Mouse (Mus musculus) thymus, adult 2 months (tissue): ENCODE measurements around the gene Mrps7. TPM values are rescaled to one million over a fixed set of nuclear protein-coding genes. Genes with fewer than 3 reads are reported as not detected.

Experiments
- DNase-seq: peaks from one replicate; pipeline ENCODE4 v3.0.0; 2021
- H3K27ac ChIP-seq: fragments of 200-500 bp; 2 replicates; pipeline ENCODE4 v1.5.1; 2012; ENCODE audit warnings: low read length, control low read depth; ENCODE audit not compliant: control insufficient read depth, insufficient read depth
- H3K27me3 ChIP-seq: fragments of 200-500 bp; 2 replicates; pipeline ENCODE4 v1.6.1; 2012; ENCODE audit warnings: mild to moderate bottlenecking, low read length, moderate library complexity, mixed read lengths; ENCODE audit not compliant: control insufficient read depth, insufficient read depth
- H3K36me3 ChIP-seq: fragments of 200-500 bp; 2 replicates; pipeline ENCODE4 v1.6.1; 2012; ENCODE audit warnings: mild to moderate bottlenecking, low read length, moderate library complexity; ENCODE audit not compliant: control insufficient read depth, insufficient read depth
- H3K4me1 ChIP-seq: fragments of 200-500 bp; replicated peaks from 2 replicates; pipeline ENCODE4 v1.6.1; 2012; ENCODE audit warnings: low read length; ENCODE audit not compliant: control insufficient read depth, insufficient read depth
- H3K4me3 ChIP-seq: fragments of 200-500 bp; 2 replicates; pipeline ENCODE4 v1.5.1; 2012; ENCODE audit warnings: mild to moderate bottlenecking, low read length, control low read depth, moderate library complexity; ENCODE audit not compliant: control insufficient read depth, insufficient read depth
- CTCF ChIP-seq: fragments of 200-500 bp; IDR thresholded peaks from 2 replicates; pipeline ENCODE4 v1.5.1; 2012; ENCODE audit warnings: mild to moderate bottlenecking, control low read depth, low read length, moderate library complexity, borderline replicate concordance; ENCODE audit not compliant: control insufficient read depth, poor library complexity, insufficient read depth; ENCODE audit errors: extremely low read depth
- POLR2A ChIP-seq: fragments of 200-500 bp; IDR thresholded peaks from 2 replicates; pipeline ENCODE4 v1.6.1; 2012; ENCODE audit warnings: mild to moderate bottlenecking, low read length, control low read depth, moderate library complexity; ENCODE audit not compliant: control insufficient read depth, poor library complexity, insufficient read depth; ENCODE audit errors: extremely low read depth
- WGBS: fragments of 180-500 bp; shearing (Covaris S2); methylation state at CpG from one replicate; pipeline ENCODE4 v1.1.7; 2018; 5-methylcytosine and 5-hydroxymethylcytosine counted together
- polyA plus RNA-seq: library from polyadenylated mRNA; depleted of rRNA; stranded (reverse); fragments of >200 nt; gene quantifications from 2 replicates; pipeline ENCODE4 v1.2.3, GENCODE M21; 2012

Gene Mrps7
- polyA plus RNA-seq, 1 experiment = 25.0 TPM

DNA sequence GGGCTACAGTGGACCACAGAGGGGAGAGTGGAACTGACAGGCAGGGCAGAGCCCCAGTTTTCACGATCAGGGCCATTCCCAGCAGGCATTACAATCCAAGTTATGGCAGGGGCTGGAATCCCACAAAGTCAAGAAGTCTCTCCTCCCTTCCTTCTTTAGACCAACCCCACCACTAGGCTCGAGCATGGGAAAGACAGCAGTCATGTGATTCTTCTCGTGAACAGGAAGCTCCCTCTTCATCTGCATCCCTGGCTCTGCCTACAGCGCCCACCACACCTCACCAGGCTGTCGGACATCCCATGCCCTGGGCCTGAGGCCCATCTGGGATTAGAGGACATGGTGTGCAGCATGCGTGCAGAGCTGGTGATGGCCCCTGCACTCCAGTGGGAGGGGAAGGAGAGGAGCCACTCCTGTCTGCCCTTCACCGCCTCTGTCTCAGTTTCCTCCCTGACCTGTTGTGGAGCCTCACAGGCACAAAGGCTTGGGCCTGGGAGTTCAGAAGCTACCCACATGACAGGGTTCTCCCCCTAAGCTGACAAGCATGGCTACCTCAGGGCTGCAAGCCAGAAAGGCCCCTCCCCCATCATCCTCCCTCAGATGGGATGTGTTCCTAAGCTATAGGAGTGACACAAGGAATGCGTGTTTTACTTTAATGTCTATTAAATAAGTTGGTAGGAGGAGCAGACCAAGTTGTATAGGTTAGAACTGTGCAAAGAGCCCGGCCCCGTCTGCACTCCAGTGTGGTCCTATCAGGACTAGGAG is 10.8 kb downstream of the Mrps7 start:
- 86% methylated on average over 10 of the region's 10 CpGs for WGBS

DNA sequence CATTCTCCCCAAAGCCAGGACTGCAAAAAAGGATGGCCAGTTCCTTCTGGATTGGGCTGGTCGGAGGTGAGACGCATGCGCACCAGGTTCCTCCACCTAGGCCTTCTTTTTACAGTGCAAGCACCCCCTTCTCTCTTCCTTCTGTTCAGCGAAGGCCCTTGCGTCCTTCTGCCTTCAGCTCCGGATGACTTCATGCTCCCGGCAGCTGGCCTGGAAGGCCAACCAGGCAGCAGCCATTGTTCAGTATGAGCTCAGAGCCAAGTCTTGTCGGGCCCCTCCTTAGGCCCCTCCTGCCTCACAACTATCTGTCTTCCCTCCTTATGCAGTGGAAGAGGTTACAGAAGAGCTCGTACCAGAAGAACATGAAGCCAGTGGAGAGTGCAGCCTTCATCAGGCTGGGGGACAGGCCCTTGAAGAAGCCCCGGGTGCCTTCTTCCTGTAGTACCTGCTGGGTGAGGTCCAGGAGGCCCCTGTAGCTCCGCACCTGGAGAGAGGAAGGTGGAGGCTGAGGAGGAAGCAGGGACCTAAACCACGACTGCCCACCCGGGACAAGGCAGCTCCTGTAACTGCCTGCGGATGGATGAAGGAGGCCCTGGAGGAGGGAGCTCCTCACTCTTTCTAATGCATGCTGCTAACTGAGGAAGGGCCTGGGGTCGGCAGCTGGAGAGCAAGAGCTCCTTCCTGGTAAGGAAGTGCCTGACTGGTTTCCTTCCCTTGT is 11.5 kb downstream of the Mrps7 start:
- no peak for DNase-seq
- no peak overlapping the region for H3K4me3 ChIP-seq
- H3K36me3 ChIP-seq = peaks cover 5% of the 10 kb centered on the region; the same call in 1 of the 2 replicates
- no peaks in the 10 kb centered on the region for H3K27me3 ChIP-seq
- TF ChIP-seq POLR2A (no peak), CTCF (no peak)
- no peak overlapping the region for H3K27ac ChIP-seq
- WGBS = 93% methylated on average over 15 of the region's 15 CpGs
- peaks cover 17% of the 10 kb centered on the region for H3K4me1 ChIP-seq

More for the DNA sequence above, 10.8 kb downstream of the Mrps7 start:
- H3K4me1 ChIP-seq = peaks cover 17% of the 10 kb centered on the region
- DNase-seq = no peak
- H3K27me3 ChIP-seq = no peaks in the 10 kb centered on the region
- no peak overlapping the region for H3K27ac ChIP-seq
- TF ChIP-seq POLR2A (no peak), CTCF (no peak)
- H3K4me3 ChIP-seq = no peak overlapping the region
- H3K36me3 ChIP-seq = no peaks in the 10 kb centered on the region; the same call in 1 of the 2 replicates

DNA sequence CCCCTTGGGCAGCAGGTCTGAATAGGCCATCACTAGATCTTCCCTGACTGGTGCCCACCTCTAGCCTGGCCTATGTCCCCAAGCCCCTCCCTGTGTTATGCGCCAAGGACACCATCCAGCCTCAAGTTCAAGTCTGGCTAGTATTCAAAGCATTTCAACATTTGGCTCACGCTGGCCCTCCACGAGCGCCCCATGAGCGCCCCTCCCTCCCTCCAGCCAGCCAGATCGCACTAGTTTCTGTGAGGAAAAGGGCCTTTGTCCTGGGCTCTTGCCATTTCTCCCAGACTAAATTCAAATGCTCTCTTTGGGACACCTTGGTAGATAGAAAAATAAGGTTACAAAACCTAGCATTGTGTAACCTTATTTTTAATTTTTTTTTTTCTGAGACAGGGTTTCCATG is 12.2 kb downstream of the Mrps7 start:
- no peak for DNase-seq
- peaks cover 10% of the 10 kb centered on the region; the same call in 1 of the 2 replicates for H3K36me3 ChIP-seq
- H3K4me3 ChIP-seq = no peak overlapping the region
- H3K4me1 ChIP-seq = peaks cover 17% of the 10 kb centered on the region
- no peaks in the 10 kb centered on the region for H3K27me3 ChIP-seq
- TF ChIP-seq POLR2A (no peak), CTCF (no peak)
- WGBS = 95% methylated on average over 6 of the region's 6 CpGs
- no peak overlapping the region for H3K27ac ChIP-seq

DNA sequence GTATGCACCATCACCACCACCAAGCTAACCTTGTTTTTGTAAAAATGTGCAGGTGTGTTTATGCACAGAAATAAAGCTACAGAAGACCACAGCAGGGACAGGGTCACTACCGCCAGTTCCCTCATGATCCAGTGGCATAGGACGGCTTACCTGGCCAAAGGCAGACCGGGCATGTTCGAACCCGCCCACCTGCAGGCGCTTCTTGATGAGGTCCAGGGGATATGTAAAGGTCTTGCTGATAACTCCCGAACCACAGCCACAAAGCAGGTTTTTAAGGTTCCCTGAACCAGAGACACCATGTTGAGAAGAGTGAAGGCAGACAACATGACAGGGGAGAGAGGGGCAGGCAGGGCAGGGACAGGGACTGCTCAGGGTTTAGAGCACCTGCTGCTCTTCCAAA is 12.6 kb downstream of the Mrps7 start:
- TF ChIP-seq CTCF (no peak), POLR2A (no peak)
- H3K27me3 ChIP-seq = no peaks in the 10 kb centered on the region
- WGBS = 93% methylated on average over 7 of the region's 7 CpGs
- H3K27ac ChIP-seq = no peak overlapping the region
- H3K4me1 ChIP-seq = peaks cover 17% of the 10 kb centered on the region
- H3K36me3 ChIP-seq = peaks cover 10% of the 10 kb centered on the region; the same call in 1 of the 2 replicates
- H3K4me3 ChIP-seq = no peak overlapping the region
- no peak for DNase-seq

DNA sequence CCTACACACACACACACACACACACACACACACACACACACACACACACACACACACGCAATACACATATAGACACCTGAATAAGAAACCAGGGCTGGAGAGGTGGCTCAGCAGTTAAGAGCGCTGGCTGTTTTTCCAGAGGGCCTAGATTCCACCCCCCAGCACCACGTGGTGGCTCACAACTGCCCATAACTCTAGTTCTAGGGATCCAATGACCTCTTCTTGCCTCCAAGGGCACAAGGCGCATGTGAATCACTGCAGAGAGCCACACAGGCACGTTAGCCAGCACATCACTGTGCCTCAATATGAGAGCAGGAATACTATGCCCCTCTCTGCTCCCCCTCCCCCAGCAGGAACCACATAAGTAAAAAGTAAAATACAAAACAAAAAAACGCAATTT is 13.2 kb downstream of the Mrps7 start:
- Histone ChIP-seq H3K27ac (no peak overlapping the region), H3K27me3 (no peaks in the 10 kb centered on the region), H3K4me1 (peaks cover 13% of the 10 kb centered on the region), H3K36me3 (peaks cover 10% of the 10 kb centered on the region; the same call in 1 of the 2 replicates), H3K4me3 (no peak overlapping the region)
- DNase-seq = no peak
- 96% methylated on average over 6 of the region's 6 CpGs for WGBS
- TF ChIP-seq CTCF (no peak), POLR2A (no peak)

DNA sequence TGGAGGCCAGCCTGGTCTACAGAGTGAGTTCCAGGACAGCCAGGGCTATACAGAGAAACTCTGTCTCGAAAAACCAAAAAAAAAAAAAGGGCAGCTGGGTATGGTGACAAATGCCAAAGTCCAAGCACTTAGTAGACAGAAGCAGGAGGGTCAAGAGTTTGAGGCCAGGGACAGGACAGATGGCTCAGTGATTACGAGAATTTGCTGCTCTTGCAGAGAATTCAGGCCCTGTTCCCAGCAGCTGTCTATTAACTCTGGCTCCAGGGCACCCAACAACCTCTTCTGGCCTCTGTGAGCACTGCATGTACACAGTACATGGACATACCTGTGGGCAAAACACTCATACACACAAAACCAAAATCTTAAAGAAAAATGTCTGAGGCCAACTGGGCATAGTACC is 14.3 kb downstream of the Mrps7 start:
- DNase-seq = no peak
- Histone ChIP-seq H3K36me3 (peaks cover 21% of the 10 kb centered on the region), H3K27me3 (no peaks in the 10 kb centered on the region), H3K27ac (no peak overlapping the region), H3K4me1 (peaks cover 10% of the 10 kb centered on the region), H3K4me3 (no peak overlapping the region)
- TF ChIP-seq CTCF (no peak), POLR2A (no peak)
- whole genome bisulfite sequencing = 95% methylated on average over 2 of the region's 2 CpGs
